Mouse (Mus musculus) hindbrain, embryonic 11.5 days (tissue): ENCODE measurements around the gene Calr4. TPM values are rescaled to one million over a fixed set of nuclear protein-coding genes. Genes with fewer than 3 reads are reported as not detected.
A peak's percentile ranks its signal among the peaks of the same experiment; 100 is the strongest.

Experiments
- ATAC-seq: fragments of 200-750 bp; cut with Nextera tagmentation; 2 replicates; pipeline ENCODE4 v1.8.0; 2017; ENCODE audit warnings: mild to moderate bottlenecking, moderate TSS enrichment, moderate library complexity; ENCODE audit not compliant: low FRiP score
- DNase-seq: peaks from one replicate; pipeline ENCODE4 v3.0.0-alpha.2; 2015; ENCODE audit warnings: low spot score
- H3K27ac ChIP-seq: fragments of 300-500 bp; sonication (generic); 2 replicates; pipeline ENCODE4 v1.5.1; 2014; ENCODE audit warnings: mild to moderate bottlenecking, low read depth, low read length
- H3K27me3 ChIP-seq: fragments of 300-500 bp; sonication (generic); 2 replicates; pipeline ENCODE4 v1.6.1; 2014; ENCODE audit warnings: mild to moderate bottlenecking, low read length, moderate library complexity, mixed read lengths; ENCODE audit not compliant: control insufficient read depth, insufficient read depth
- H3K36me3 ChIP-seq: fragments of 300-500 bp; sonication (generic); 2 replicates; pipeline ENCODE4 v1.6.1; 2014; ENCODE audit warnings: mild to moderate bottlenecking, low read length, moderate library complexity, mixed read lengths; ENCODE audit not compliant: control insufficient read depth, insufficient read depth
- H3K4me1 ChIP-seq: fragments of 300-500 bp; sonication (generic); replicated peaks from 2 replicates; pipeline ENCODE4 v1.6.1; 2014; ENCODE audit warnings: low read length, mixed read lengths; ENCODE audit not compliant: control insufficient read depth, insufficient read depth
- H3K4me2 ChIP-seq: fragments of 300-500 bp; sonication (generic); replicated peaks from 2 replicates; pipeline ENCODE4 v1.6.1; 2014; ENCODE audit warnings: mild to moderate bottlenecking, low read depth, low read length
- H3K4me3 ChIP-seq: fragments of 300-500 bp; sonication (generic); 2 replicates; pipeline ENCODE4 v1.5.1; 2014; ENCODE audit warnings: low read depth, low read length
- H3K9ac ChIP-seq: fragments of 300-500 bp; sonication (generic); 2 replicates; pipeline ENCODE4 v1.6.1; 2014; ENCODE audit warnings: low read depth, low read length
- H3K9me3 ChIP-seq: fragments of 300-500 bp; sonication (generic); 2 replicates; pipeline ENCODE4 v1.6.1; 2016; ENCODE audit warnings: low read length; ENCODE audit not compliant: control insufficient read depth
- WGBS: fragments of 180-500 bp; shearing (Covaris S2); extraction: QIAGEN DNeasy Blood & Tissue Kit; methylation state at CpG from one replicate; pipeline ENCODE4 v1.1.7; 2014; 5-methylcytosine and 5-hydroxymethylcytosine counted together
- polyA plus RNA-seq: library from polyadenylated mRNA; unstranded; fragments of >200 nt; fragmentation: Nextera tagmentation; extraction: Ambion mirVana; gene quantifications from 2 replicates; pipeline ENCODE4 v1.2.1, GENCODE M21; 2014

Calr4 gene
- polyA plus RNA-seq, 1 experiment from 2014 or later = 0.09 TPM

- Histone ChIP-seq H3K27ac (no peak overlapping the region), H3K4me1 (no peaks in the 10 kb centered on the region), H3K9me3 (no peaks in the 10 kb centered on the region), H3K36me3 (no peaks in the 10 kb centered on the region), H3K27me3 (no peaks in the 10 kb centered on the region), H3K4me2 (no peak overlapping the region), H3K4me3 (no peak overlapping the region), H3K9ac (no peak overlapping the region)
- ATAC-seq (no peak), DNase-seq (no peak)
- WGBS = 90% methylated on average over 7 of the region's 7 CpGs
Measured at GRCm38 (mm10) chr4:109244506-109244905, 10.2 kb downstream of the Calr4 start.

GRCm38 (mm10) chr4:109245016-109245620, 10.8 kb downstream of the Calr4 start:
- Histone ChIP-seq H3K27ac (no peak overlapping the region), H3K36me3 (no peaks in the 10 kb centered on the region), H3K4me3 (no peak overlapping the region), H3K27me3 (no peaks in the 10 kb centered on the region), H3K9ac (no peak overlapping the region), H3K4me1 (no peaks in the 10 kb centered on the region), H3K4me2 (no peak overlapping the region), H3K9me3 (no peaks in the 10 kb centered on the region)
- ATAC-seq = no peak
- no peak for DNase-seq
- WGBS = 83% methylated on average over 6 of the region's 6 CpGs

- H3K4me3 ChIP-seq = no peak overlapping the region
- ATAC-seq = no peak
- peak; percentile 34 for DNase-seq
Measured at GRCm38 (mm10) chr4:109251605-109252004, 17.3 kb downstream of the Calr4 start.

GRCm38 (mm10) chr4:109252199-109252598, 17.9 kb downstream of the Calr4 start:
- DNase-seq = no peak
- Histone ChIP-seq H3K27me3 (no peaks in the 10 kb centered on the region), H3K4me3 (no peak overlapping the region), H3K4me1 (no peaks in the 10 kb centered on the region), H3K4me2 (no peak overlapping the region), H3K36me3 (no peaks in the 10 kb centered on the region), H3K27ac (no peak overlapping the region), H3K9me3 (no peaks in the 10 kb centered on the region), H3K9ac (no peak overlapping the region)
- no peak for ATAC-seq
- WGBS = 88% methylated on average over 4 of the region's 4 CpGs

More at GRCm38 (mm10) chr4:109251605-109252004, 17.3 kb downstream of the Calr4 start:
- H3K36me3 ChIP-seq = no peaks in the 10 kb centered on the region
- H3K9ac ChIP-seq = no peak overlapping the region
- no peaks in the 10 kb centered on the region for H3K4me1 ChIP-seq
- no peaks in the 10 kb centered on the region for H3K27me3 ChIP-seq
- WGBS = 46% methylated on average over 3 of the region's 3 CpGs
- H3K27ac ChIP-seq = no peak overlapping the region
- H3K9me3 ChIP-seq = no peaks in the 10 kb centered on the region
- H3K4me2 ChIP-seq = no peak overlapping the region

GRCm38 (mm10) chr4:109253664-109254151, 19.4 kb downstream of the Calr4 start:
- Histone ChIP-seq H3K4me3 (no peak overlapping the region), H3K9ac (no peak overlapping the region), H3K4me1 (no peaks in the 10 kb centered on the region), H3K36me3 (no peaks in the 10 kb centered on the region), H3K27me3 (no peaks in the 10 kb centered on the region), H3K27ac (no peak overlapping the region), H3K9me3 (no peaks in the 10 kb centered on the region), H3K4me2 (no peak overlapping the region)
- ATAC-seq (no peak), DNase-seq (no peak)
- WGBS = 75% methylated on average over 11 of the region's 11 CpGs

- no peak overlapping the region for H3K4me3 ChIP-seq
- H3K4me2 ChIP-seq = no peak overlapping the region
- H3K9me3 ChIP-seq = no peaks in the 10 kb centered on the region
- H3K27ac ChIP-seq = no peak overlapping the region
- ATAC-seq (no peak), DNase-seq (no peak)
- H3K27me3 ChIP-seq = no peaks in the 10 kb centered on the region
- H3K9ac ChIP-seq = no peak overlapping the region
- no peaks in the 10 kb centered on the region for H3K36me3 ChIP-seq
- 81% methylated on average over 5 of the region's 5 CpGs for WGBS
- H3K4me1 ChIP-seq = no peaks in the 10 kb centered on the region
Measured at GRCm38 (mm10) chr4:109254511-109254910, 20.2 kb downstream of the Calr4 start.

- Histone ChIP-seq H3K27me3 (no peaks in the 10 kb centered on the region), H3K4me1 (no peaks in the 10 kb centered on the region), H3K4me3 (no peak overlapping the region), H3K4me2 (no peak overlapping the region), H3K27ac (no peak overlapping the region), H3K36me3 (no peaks in the 10 kb centered on the region), H3K9ac (no peak overlapping the region), H3K9me3 (no peaks in the 10 kb centered on the region)
- ATAC-seq = no peak
- 79% methylated on average over 2 of the region's 2 CpGs for WGBS
- no peak for DNase-seq
Measured at GRCm38 (mm10) chr4:109255321-109255720, 21.0 kb downstream of the Calr4 start.

- Histone ChIP-seq H3K4me1 (no peaks in the 10 kb centered on the region), H3K4me3 (no peak overlapping the region), H3K9me3 (no peaks in the 10 kb centered on the region), H3K4me2 (no peak overlapping the region), H3K27me3 (no peaks in the 10 kb centered on the region), H3K9ac (no peak overlapping the region), H3K27ac (no peak overlapping the region), H3K36me3 (no peaks in the 10 kb centered on the region)
- DNase-seq = no peak
- WGBS = 85% methylated on average over 11 of the region's 11 CpGs
- no peak for ATAC-seq
Measured at GRCm38 (mm10) chr4:109255727-109256417, 21.6 kb downstream of the Calr4 start.

- Histone ChIP-seq H3K4me2 (no peak overlapping the region), H3K4me3 (no peak overlapping the region), H3K36me3 (no peaks in the 10 kb centered on the region), H3K9ac (no peak overlapping the region), H3K4me1 (no peaks in the 10 kb centered on the region), H3K9me3 (no peaks in the 10 kb centered on the region), H3K27me3 (no peaks in the 10 kb centered on the region), H3K27ac (no peak overlapping the region)
- no peak for DNase-seq
- WGBS = 86% methylated on average over 6 of the region's 6 CpGs
- no peak for ATAC-seq
Measured at GRCm38 (mm10) chr4:109256791-109257190, 22.5 kb downstream of the Calr4 start.
